Mouse (Mus musculus) lung, adult 10 weeks (tissue): ENCODE results near the gene Smim24. TPM values are rescaled to one million over a fixed set of nuclear protein-coding genes. Genes with fewer than 3 reads are reported as not detected.

Experiments
- polyA plus RNA-seq: library from polyadenylated mRNA; stranded (reverse); fragments of 350-450 nt; fragmentation: Illumina TruSeq; extraction: RNeasy Lipid Tissue Mini Kit (QIAGEN cat#74804); gene quantifications from one replicate; pipeline ENCODE4 v1.2.3, GENCODE M21; 2014; ENCODE audit warnings: low read depth, low replicate concordance; ENCODE audit not compliant: insufficient read depth

Smim24 gene
- polyA plus RNA-seq: 4.3 TPM

DNA sequence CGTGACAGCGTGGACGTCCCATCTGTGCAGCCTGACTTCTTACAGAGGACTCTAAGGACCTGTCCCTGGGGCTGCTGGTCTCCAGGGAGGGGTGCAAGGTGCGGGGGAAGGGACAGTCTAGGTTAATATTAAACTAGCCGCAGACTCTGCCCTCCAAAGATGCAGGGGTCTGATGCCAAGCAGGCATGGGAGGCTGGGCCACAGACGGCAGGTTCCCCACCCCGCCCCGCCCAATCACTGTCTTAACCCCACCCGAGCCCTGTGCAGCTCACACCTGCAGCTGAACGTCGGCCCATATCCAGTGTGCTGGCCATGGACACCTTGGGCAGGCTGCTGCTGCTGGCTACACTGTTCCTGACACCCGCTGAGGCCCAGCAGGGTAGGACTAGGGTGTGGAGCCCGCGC lies at the start of gene Smim24:
Smim24 (plus strand) TSS at position 271 of the 405 bp plus-strand sequence.

DNA sequence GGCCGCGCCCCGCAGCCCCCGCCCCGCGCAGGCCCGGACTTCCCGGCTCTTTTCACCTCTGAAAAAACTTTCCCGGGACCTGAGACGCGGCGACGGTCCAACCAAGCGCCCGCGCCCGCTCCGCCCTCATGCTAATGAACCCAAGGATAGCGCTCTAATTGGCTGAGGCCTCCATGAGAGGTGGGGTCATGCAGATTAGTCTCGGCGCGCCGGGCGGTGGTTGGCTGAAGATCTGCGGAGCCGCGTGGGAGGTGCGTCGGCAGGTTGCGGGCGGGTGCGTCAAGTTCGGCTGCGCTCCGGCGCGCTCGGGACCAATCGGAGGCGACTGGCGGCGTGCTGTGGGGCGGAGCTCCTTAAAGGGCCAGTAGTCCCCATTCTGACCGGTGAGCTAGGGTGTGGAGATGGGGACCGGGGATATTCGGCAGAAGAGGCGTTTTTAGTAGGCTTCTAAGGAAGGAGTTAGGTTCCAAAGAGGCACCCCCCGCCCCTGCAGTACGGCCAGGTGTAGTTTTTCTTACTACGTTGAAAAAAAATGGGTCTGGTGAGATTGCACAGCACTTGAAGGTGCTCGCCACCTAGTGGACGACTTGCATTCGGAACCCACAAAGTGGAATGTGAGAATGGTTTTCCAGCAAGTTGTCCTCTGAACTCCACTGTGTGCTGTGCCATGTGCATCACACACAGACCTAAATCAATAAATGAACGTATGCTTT lies 42.3 kb upstream of the Smim24 start, which contains the start of gene Hmg20b:
Hmg20b (minus strand) TSS at position 130 of the 713 bp plus-strand sequence.

DNA sequence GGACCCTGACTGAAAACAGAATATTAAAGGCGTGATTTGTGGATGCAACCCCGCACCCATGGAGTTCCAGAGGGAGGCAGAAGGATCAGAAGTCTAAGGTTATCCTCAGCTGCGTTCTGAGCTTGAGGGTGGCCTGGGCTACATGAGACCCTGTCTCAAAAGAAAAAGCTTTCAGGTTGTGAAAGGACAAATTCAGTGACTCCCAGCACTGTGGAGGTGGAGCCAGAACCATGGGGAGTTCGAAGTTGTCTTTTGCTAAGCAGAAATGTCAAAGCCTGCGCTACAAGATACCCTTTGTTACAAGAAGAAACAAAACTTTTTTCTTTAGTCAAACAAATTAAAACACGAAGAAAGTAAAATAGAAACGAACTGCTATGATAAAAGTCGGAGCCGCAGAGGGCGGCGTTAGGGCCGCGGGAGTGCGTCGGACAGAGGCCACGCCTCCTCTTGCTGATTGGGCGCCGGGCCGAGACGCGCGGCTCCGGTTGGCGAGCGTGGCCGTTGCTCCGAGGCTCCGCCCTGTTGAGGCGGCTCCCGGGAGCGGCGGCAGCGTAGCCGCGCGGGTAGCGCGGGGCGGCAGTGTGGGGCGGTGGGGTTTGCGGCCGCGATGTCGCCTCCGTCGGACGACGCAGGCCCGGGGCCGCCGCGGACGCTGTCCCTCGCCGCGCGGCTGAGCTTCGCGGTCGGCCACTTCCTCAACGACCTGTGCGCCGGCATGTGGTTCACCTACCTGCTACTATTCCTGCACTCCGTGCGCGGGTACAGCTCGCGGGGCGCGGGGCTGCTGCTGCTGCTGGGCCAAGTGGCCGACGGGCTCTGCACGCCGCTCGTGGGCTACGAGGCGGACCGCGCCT lies 35.6 kb upstream of the Smim24 start, which contains the start of gene Mfsd12:
Mfsd12 (plus strand) TSS at position 501 of the 854 bp plus-strand sequence.

DNA sequence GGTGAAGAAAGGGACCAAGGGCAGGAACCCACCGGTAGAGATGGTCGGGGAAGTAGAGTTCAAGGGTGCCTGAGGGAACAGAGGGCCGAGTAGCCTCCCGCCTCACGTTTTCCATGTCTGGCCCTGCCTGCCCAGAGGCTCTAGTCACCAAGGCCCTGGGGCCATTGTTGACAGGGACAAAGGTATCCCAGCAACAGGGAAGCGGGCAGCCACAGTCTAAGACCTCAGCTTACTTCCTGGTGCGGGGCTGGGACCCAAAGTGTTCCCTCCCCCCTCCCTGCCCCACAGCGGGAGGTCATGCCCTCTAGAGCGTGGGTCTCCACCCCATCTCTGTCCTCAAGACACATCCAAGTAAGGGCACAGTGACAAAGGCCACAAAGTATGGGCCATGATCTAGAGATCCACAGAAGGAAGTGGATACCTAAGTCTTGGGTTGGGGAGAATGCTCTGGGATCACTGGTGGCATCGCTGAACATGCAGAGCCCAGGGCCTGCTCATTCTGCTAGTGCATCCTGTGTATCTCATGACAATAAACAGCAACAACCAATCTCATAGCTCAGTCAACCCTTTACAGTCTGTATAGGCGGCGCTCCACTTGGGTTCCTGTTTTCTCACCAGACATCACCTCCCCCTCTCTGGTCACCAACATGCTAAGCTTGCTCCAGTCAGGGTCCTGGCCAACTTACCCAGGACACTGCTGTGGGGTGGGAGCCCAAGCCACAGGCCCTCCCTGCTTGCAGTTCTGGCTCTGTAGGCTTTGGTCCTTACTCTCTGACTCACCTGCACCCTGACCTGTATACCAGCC lies 27.0 kb upstream of the Smim24 start, which contains the start of gene 4930404N11Rik:
4930404N11Rik (minus strand) TSS at position 145 of the 805 bp plus-strand sequence.

DNA sequence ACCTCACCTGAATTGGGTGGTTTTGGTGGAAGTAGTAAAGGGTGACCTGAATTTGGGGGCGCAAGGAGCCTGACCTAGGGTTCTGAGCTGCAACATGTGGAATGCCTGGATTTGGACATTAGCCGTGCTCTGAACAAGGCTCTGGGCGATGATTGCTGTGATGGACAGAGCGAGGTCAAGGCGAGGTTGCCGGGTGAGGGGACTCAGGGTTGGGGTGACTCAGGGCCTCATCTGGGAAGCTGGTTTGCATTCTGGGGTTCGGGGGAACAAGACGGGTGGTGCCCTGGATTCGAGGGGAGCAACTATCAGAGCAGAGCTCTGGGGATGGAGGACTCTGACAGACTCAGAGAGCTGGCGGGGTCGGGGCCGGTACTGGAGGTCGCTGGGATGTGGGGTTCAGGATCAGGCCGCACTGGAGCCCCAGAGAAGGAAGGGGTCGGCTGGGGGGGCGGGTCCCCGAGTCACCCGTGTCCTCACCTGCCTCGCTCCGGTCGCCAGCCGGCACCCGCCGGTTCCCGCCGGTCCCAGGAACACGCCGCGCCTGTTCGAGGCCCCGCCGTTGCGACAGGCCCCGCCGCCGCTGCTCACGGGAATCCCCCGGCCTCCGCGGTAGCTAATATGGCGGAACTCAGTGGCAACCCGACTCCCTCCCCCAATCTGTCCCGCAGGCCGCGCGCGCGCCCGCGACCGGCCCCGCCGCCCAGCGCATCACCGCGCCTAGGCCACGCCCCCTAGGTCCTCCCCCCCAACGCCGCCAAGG lies 14.9 kb upstream of the Smim24 start, which contains the start of gene Fzr1:
Fzr1 (minus strand) TSS at position 724 of the 760 bp plus-strand sequence.

DNA sequence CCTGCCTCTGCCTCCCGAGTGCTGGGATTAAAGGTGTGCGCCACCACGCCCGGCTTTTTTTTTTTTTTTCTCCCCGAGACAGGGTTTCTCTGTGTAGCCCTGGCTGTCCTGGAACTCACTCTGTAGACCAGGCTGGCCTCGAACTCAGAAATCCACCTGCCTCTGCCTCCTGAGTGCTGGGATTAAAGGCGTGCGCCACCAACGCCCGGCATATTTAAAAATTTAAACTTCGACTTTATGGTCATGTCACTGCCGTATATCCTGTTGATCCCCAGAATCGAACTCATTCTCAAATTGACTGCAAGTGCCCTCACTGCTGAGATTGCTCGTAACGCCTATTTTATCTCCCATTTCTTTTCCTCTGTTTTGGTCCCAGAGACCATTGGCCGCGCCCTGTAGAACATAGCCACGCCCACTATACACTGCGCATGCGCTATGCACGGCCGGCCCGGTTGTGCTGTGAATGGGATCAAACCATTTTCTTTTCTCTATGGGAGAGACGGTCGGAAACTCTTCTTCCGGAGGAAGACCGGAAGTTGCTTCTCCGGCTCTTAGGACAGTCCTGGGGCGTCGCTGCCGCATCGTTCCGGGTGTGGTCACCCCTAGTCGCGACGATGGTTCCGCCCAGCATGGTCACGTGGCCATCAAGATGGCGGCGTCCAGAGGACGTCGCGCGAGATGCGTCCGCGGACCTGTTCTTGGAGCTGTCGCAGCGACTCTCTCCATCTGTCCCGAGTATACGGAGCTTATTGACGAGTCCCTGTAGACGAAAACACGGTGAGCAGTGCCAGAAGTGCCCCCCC lies 8.8 kb upstream of the Smim24 start, which contains the start of the genes Dohh and Gm48551:
Dohh (plus strand) TSS at position 627 of the 803 bp plus-strand sequence.
Gm48551 (plus strand) TSS at position 665 of the 803 bp plus-strand sequence.

DNA sequence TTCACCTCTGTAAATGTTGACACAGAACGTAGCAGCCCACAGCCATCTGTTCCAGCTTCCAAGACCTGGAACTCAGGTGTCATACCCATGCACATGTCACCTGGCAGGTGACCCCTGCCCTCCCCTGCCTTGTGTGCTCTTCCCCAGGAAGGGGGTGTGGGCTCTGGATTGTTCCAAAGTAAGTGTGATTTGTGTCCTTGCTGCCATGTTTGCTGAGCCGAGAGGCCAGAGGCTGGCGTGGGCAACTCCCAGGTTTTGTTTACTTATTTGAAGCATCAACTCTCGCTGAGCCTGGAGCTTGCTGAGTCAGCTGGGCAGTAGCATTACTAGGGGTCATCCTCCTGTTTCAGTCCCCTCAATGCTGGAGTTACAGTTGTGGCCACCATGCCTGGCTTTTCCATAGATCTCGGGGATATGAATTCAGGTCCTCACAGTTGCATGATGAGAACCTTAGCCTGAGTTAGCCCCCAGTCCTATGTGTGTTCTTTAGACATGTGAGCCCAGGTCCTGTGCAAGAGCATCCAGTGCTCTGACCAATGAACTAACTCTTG lies 4.3 kb upstream of the Smim24 start, which contains the start of gene Gm48552:
Gm48552 (plus strand) TSS at position 501 of the 551 bp plus-strand sequence.

Other genes with a start within 250 kb of the Smim24 start
- gene Pias4, start 225.1 kb upstream of the Smim24 start, polyA plus RNA-seq: 10.3 TPM
- 581 TPM for gene Eef2, start 216.4 kb upstream of the Smim24 start, polyA plus RNA-seq
- 45.1 TPM for gene Dapk3, start 210.0 kb upstream of the Smim24 start, polyA plus RNA-seq
- gene 4930442H23Rik, start 209.2 kb upstream of the Smim24 start, polyA plus RNA-seq: not detected
- gene Nmrk2, start 191.0 kb upstream of the Smim24 start, polyA plus RNA-seq: not detected
- not detected for gene Atcay, start 162.2 kb upstream of the Smim24 start, polyA plus RNA-seq
- gene Zfr2, start 159.9 kb upstream of the Smim24 start, polyA plus RNA-seq: 1.4 TPM
- gene Matk, start 140.1 kb upstream of the Smim24 start, polyA plus RNA-seq: 1.8 TPM
- gene Mrpl54, start 126.1 kb upstream of the Smim24 start, polyA plus RNA-seq: 97.6 TPM
- gene Apba3, start 126.1 kb upstream of the Smim24 start, polyA plus RNA-seq: 42.2 TPM
- gene Tjp3, start 101.5 kb upstream of the Smim24 start, polyA plus RNA-seq: 11.5 TPM
- gene Pip5k1c, start 100.1 kb upstream of the Smim24 start, polyA plus RNA-seq: 25.9 TPM
- 14.5 TPM for gene Cactin, start 71.9 kb upstream of the Smim24 start, polyA plus RNA-seq
- 6.3 TPM for gene Tbxa2r, start 64.3 kb upstream of the Smim24 start, polyA plus RNA-seq
- 2.5 TPM for gene Gipc3, start 49.8 kb upstream of the Smim24 start, polyA plus RNA-seq
- 37.1 TPM for gene Hmg20b, start 42.6 kb upstream of the Smim24 start, polyA plus RNA-seq
- gene Mfsd12, start 35.6 kb upstream of the Smim24 start, polyA plus RNA-seq: 8.7 TPM
- 3.9 TPM for gene 4930404N11Rik, start 27.2 kb upstream of the Smim24 start, polyA plus RNA-seq
- 14.4 TPM for gene Fzr1, start 14.5 kb upstream of the Smim24 start, polyA plus RNA-seq
- 41.2 TPM for gene Dohh, start 8.6 kb upstream of the Smim24 start, polyA plus RNA-seq
- 1.4 TPM for gene Gm48551, start 8.6 kb upstream of the Smim24 start, polyA plus RNA-seq
- 1.4 TPM for gene Gm48552, start 4.0 kb upstream of the Smim24 start, polyA plus RNA-seq
- gene Nfic, start 62.6 kb downstream of the Smim24 start, polyA plus RNA-seq: 18.1 TPM
- gene Celf5, start 89.7 kb downstream of the Smim24 start, polyA plus RNA-seq: 0.07 TPM
- 39.1 TPM for gene Ncln, start 103.3 kb downstream of the Smim24 start, polyA plus RNA-seq
- gene S1pr4, start 107.1 kb downstream of the Smim24 start, polyA plus RNA-seq: 17.6 TPM
- 5.9 TPM for gene Gna15, start 131.2 kb downstream of the Smim24 start, polyA plus RNA-seq
- gene Gna11, start 152.1 kb downstream of the Smim24 start, polyA plus RNA-seq: 35.8 TPM
- gene Aes, start 166.4 kb downstream of the Smim24 start, polyA plus RNA-seq: 414 TPM
- 19.7 TPM for gene Tle2, start 181.5 kb downstream of the Smim24 start, polyA plus RNA-seq
- 12.4 TPM for gene Tle6, start 208.0 kb downstream of the Smim24 start, polyA plus RNA-seq
- 0.50 TPM for gene BC025920, start 213.2 kb downstream of the Smim24 start, polyA plus RNA-seq
- gene Sirt6, start 234.7 kb downstream of the Smim24 start, polyA plus RNA-seq: 5.9 TPM
- 8.1 TPM for gene Ankrd24, start 235.5 kb downstream of the Smim24 start, polyA plus RNA-seq